Mouse (Mus musculus): ENCODE data around the gene Tnfrsf11a. TPM values are rescaled to one million over a fixed set of nuclear protein-coding genes. Genes with fewer than 3 reads are reported as not detected.

Gene Tnfrsf11a
- polyA plus RNA-seq, 1 experiment from 2014 or later = 0.51 TPM

DNA sequence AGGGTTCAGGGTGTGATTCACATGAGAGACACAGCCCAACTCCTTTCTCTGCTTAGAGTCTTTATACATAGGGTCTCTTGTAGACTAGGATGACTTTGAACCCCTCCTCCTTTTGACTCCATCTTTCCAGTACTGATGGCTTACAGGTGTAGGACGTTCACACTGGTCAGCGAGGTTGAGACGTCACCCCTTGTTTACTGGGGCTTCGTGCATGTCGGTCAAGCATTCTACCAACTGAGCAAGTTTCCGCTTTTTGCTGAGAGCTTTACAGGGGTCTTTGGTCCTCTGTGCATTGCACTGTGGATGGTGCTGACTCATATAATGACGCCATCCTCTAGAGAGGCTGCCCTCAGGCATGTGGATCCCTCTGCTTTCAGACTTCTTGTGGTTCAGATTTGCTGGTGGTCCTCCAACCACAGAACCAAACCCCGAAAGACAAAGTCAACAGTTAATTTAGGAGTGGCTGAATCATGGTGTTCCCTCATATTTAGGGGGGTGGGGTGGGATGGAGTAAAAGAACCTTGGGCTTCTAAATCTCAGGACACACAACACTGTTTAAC lies 47.3 kb downstream of the Tnfrsf11a start:
- ATAC-seq (replicated peaks; ENCODE audit: low FRiP score) (no peak), DNase-seq (ENCODE audit: low spot score) (no peak)
- 77% methylated on average over 8 of the region's 8 CpGs for WGBS
- Histone ChIP-seq H3K27me3 (replicated peaks; ENCODE audit: control insufficient read depth, insufficient read depth, low read length) (no peaks in the 10 kb centered on the region), H3K27ac (ENCODE audit: low read depth, low read length) (no peak overlapping the region), H3K36me3 (ENCODE audit: control insufficient read depth, insufficient read depth, low read length) (no peaks in the 10 kb centered on the region), H3K4me1 (replicated peaks; ENCODE audit: control insufficient read depth, insufficient read depth, low read length) (no peaks in the 10 kb centered on the region), H3K4me3 (ENCODE audit: low read depth, low read length) (no peak overlapping the region), H3K9me3 (ENCODE audit: control insufficient read depth, low read length) (no peaks in the 10 kb centered on the region), H3K9ac (ENCODE audit: low read depth, low read length) (no peak overlapping the region), H3K4me2 (no peak overlapping the region)

GRCm38 (mm10) chr1:105829171-105829570 lies 48.7 kb downstream of the Tnfrsf11a start:
- Histone ChIP-seq H3K9ac (ENCODE audit: low read depth, low read length) (no peak overlapping the region), H3K4me1 (replicated peaks; ENCODE audit: control insufficient read depth, insufficient read depth, low read length) (no peaks in the 10 kb centered on the region), H3K9me3 (ENCODE audit: control insufficient read depth, low read length) (no peaks in the 10 kb centered on the region), H3K4me2 (no peak overlapping the region), H3K4me3 (ENCODE audit: low read depth, low read length) (no peak overlapping the region), H3K27me3 (replicated peaks; ENCODE audit: control insufficient read depth, insufficient read depth, low read length) (no peaks in the 10 kb centered on the region), H3K36me3 (ENCODE audit: control insufficient read depth, insufficient read depth, low read length) (no peaks in the 10 kb centered on the region), H3K27ac (ENCODE audit: low read depth, low read length) (no peak overlapping the region)
- no peak for ATAC-seq (replicated peaks; ENCODE audit: low FRiP score)
- whole genome bisulfite sequencing = 80% methylated on average over 5 of the region's 5 CpGs
- no peak for DNase-seq (ENCODE audit: low spot score)

GRCm38 (mm10) chr1:105832784-105833183 lies 52.3 kb downstream of the Tnfrsf11a start:
- no peak for ATAC-seq (replicated peaks; ENCODE audit: low FRiP score)

GRCm38 (mm10) chr1:105842950-105843349 lies 62.4 kb downstream of the Tnfrsf11a start:
- no peak for ATAC-seq (replicated peaks; ENCODE audit: low FRiP score)
- Histone ChIP-seq H3K4me3 (ENCODE audit: low read depth, low read length) (no peak overlapping the region), H3K36me3 (ENCODE audit: control insufficient read depth, insufficient read depth, low read length) (no peaks in the 10 kb centered on the region), H3K9me3 (ENCODE audit: control insufficient read depth, low read length) (no peaks in the 10 kb centered on the region), H3K27me3 (replicated peaks; ENCODE audit: control insufficient read depth, insufficient read depth, low read length) (peaks cover 25% of the 10 kb centered on the region), H3K9ac (ENCODE audit: low read depth, low read length) (no peak overlapping the region), H3K27ac (ENCODE audit: low read depth, low read length) (no peak overlapping the region), H3K4me1 (replicated peaks; ENCODE audit: control insufficient read depth, insufficient read depth, low read length) (peaks cover 6% of the 10 kb centered on the region; the same call in 1 of the 2 replicates), H3K4me2 (no peak overlapping the region; the same call in 1 of the 2 replicates)
- DNase-seq (ENCODE audit: low spot score) = no peak
- WGBS = 29% methylated on average over 10 of the region's 10 CpGs

More at GRCm38 (mm10) chr1:105832784-105833183, 52.3 kb downstream of the Tnfrsf11a start:
- Histone ChIP-seq H3K27ac (ENCODE audit: low read depth, low read length) (no peak overlapping the region), H3K27me3 (replicated peaks; ENCODE audit: control insufficient read depth, insufficient read depth, low read length) (no peaks in the 10 kb centered on the region), H3K4me1 (replicated peaks; ENCODE audit: control insufficient read depth, insufficient read depth, low read length) (no peaks in the 10 kb centered on the region), H3K4me2 (no peak overlapping the region), H3K9ac (ENCODE audit: low read depth, low read length) (no peak overlapping the region), H3K9me3 (ENCODE audit: control insufficient read depth, low read length) (no peaks in the 10 kb centered on the region), H3K4me3 (ENCODE audit: low read depth, low read length) (no peak overlapping the region), H3K36me3 (ENCODE audit: control insufficient read depth, insufficient read depth, low read length) (no peaks in the 10 kb centered on the region)
- 81% methylated on average over 1 of the region's 1 CpGs for WGBS
- no peak for DNase-seq (ENCODE audit: low spot score)

DNA sequence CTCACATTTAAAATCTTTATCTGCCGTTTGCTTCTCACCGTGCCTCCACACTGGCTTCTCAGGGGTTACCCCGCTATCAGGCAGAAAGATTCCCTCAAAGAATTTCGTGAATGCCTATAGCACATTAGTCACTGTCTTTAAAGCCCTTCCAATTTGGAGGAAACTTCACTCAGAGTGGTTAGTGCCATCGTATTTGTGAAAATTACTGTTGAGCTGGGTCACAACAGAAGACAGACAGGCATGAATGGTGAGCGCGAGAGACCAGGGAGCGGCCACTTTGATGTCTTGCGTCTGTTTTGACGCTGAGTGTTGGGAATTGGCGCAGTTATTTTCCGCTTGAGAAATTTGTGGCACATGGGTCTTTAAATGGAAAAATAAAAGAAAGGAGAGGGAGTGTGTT lies 62.9 kb downstream of the Tnfrsf11a start:
- ATAC-seq (replicated peaks; ENCODE audit: low FRiP score) = no peak
- no peaks in the 10 kb centered on the region for H3K9me3 ChIP-seq (ENCODE audit: control insufficient read depth, low read length)
- no peak for DNase-seq (ENCODE audit: low spot score)
- H3K9ac ChIP-seq (ENCODE audit: low read depth, low read length) = no peak overlapping the region
- 6% methylated on average over 12 of the region's 12 CpGs for WGBS
- peaks cover 25% of the 10 kb centered on the region for H3K27me3 ChIP-seq (replicated peaks; ENCODE audit: control insufficient read depth, insufficient read depth, low read length)
- H3K4me1 ChIP-seq (replicated peaks; ENCODE audit: control insufficient read depth, insufficient read depth, low read length) = peaks cover 6% of the 10 kb centered on the region; the same call in 1 of the 2 replicates
- H3K36me3 ChIP-seq (ENCODE audit: control insufficient read depth, insufficient read depth, low read length) = no peaks in the 10 kb centered on the region
- no peak overlapping the region for H3K4me3 ChIP-seq (ENCODE audit: low read depth, low read length)
- H3K27ac ChIP-seq (ENCODE audit: low read depth, low read length) = no peak overlapping the region
- peak overlapping the region; percentile 28; the same call in 1 of the 2 replicates for H3K4me2 ChIP-seq

- no peak for ATAC-seq (replicated peaks; ENCODE audit: low FRiP score)
- Histone ChIP-seq H3K36me3 (ENCODE audit: control insufficient read depth, insufficient read depth, low read length) (no peaks in the 10 kb centered on the region), H3K4me2 (no peak overlapping the region), H3K9me3 (ENCODE audit: control insufficient read depth, low read length) (no peaks in the 10 kb centered on the region), H3K9ac (ENCODE audit: low read depth, low read length) (no peak overlapping the region), H3K27me3 (replicated peaks; ENCODE audit: control insufficient read depth, insufficient read depth, low read length) (peaks cover 25% of the 10 kb centered on the region), H3K4me1 (replicated peaks; ENCODE audit: control insufficient read depth, insufficient read depth, low read length) (peaks cover 6% of the 10 kb centered on the region; the same call in 1 of the 2 replicates), H3K27ac (ENCODE audit: low read depth, low read length) (no peak overlapping the region), H3K4me3 (ENCODE audit: low read depth, low read length) (no peak overlapping the region)
- WGBS = 2% methylated on average over 2 of the region's 2 CpGs
- DNase-seq (ENCODE audit: low spot score) = no peak
Measured at GRCm38 (mm10) chr1:105843856-105844255, 63.3 kb downstream of the Tnfrsf11a start.

GRCm38 (mm10) chr1:105844341-105845006 lies 64.0 kb downstream of the Tnfrsf11a start:
- no peaks in the 10 kb centered on the region for H3K9me3 ChIP-seq (ENCODE audit: control insufficient read depth, low read length)
- peaks cover 6% of the 10 kb centered on the region; the same call in 1 of the 2 replicates for H3K4me1 ChIP-seq (replicated peaks; ENCODE audit: control insufficient read depth, insufficient read depth, low read length)
- peak overlapping the region; percentile 46 for H3K4me2 ChIP-seq
- H3K9ac ChIP-seq (ENCODE audit: low read depth, low read length) = no peak overlapping the region
- no peaks in the 10 kb centered on the region for H3K36me3 ChIP-seq (ENCODE audit: control insufficient read depth, insufficient read depth, low read length)
- no peak for DNase-seq (ENCODE audit: low spot score)
- 16% methylated on average over 28 of the region's 28 CpGs for WGBS
- ATAC-seq (replicated peaks; ENCODE audit: low FRiP score) = no peak; the same call in 1 of the 2 replicates
- no peak overlapping the region for H3K27ac ChIP-seq (ENCODE audit: low read depth, low read length)
- H3K27me3 ChIP-seq (replicated peaks; ENCODE audit: control insufficient read depth, insufficient read depth, low read length) = peaks cover 25% of the 10 kb centered on the region
- peak overlapping the region; percentile 15; the same call in 1 of the 2 replicates for H3K4me3 ChIP-seq (ENCODE audit: low read depth, low read length)

DNA sequence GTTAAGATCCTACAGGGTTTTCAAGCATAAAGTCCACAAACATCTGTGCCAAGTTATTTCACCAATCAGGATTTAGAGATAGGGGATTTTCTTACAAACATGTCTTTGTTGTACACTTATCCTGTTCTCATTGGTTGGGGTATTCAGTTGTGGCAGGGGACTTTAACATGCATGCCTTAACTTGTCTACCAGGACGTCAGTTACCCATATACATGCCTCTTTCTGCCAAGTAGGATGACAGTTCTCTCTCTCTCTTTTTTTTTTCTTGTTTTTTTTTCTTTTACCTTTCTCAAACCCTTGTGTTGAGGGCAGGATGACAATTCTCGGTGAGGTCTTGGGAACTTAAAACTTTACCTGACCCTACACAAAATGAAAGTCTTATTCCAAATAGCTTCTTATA lies 65.9 kb downstream of the Tnfrsf11a start:
- H3K9me3 ChIP-seq (ENCODE audit: control insufficient read depth, low read length) = no peaks in the 10 kb centered on the region
- peaks cover 11% of the 10 kb centered on the region for H3K4me1 ChIP-seq (replicated peaks; ENCODE audit: control insufficient read depth, insufficient read depth, low read length)
- H3K4me3 ChIP-seq (ENCODE audit: low read depth, low read length) = no peak overlapping the region
- no peaks in the 10 kb centered on the region for H3K36me3 ChIP-seq (ENCODE audit: control insufficient read depth, insufficient read depth, low read length)
- peaks cover 25% of the 10 kb centered on the region for H3K27me3 ChIP-seq (replicated peaks; ENCODE audit: control insufficient read depth, insufficient read depth, low read length)
- H3K9ac ChIP-seq (ENCODE audit: low read depth, low read length) = no peak overlapping the region
- H3K27ac ChIP-seq (ENCODE audit: low read depth, low read length) = no peak overlapping the region
- 73% methylated on average over 2 of the region's 2 CpGs for WGBS
- no peak for ATAC-seq (replicated peaks; ENCODE audit: low FRiP score)
- no peak for DNase-seq (ENCODE audit: low spot score)
- H3K4me2 ChIP-seq = no peak overlapping the region

- H3K9me3 ChIP-seq (ENCODE audit: control insufficient read depth, low read length) = no peaks in the 10 kb centered on the region
- WGBS = 81% methylated on average over 8 of the region's 8 CpGs
- H3K36me3 ChIP-seq (ENCODE audit: control insufficient read depth, insufficient read depth, low read length) = no peaks in the 10 kb centered on the region
- peaks cover 14% of the 10 kb centered on the region for H3K27me3 ChIP-seq (replicated peaks; ENCODE audit: control insufficient read depth, insufficient read depth, low read length)
- no peak overlapping the region for H3K4me2 ChIP-seq
- H3K9ac ChIP-seq (ENCODE audit: low read depth, low read length) = no peak overlapping the region
- DNase-seq (ENCODE audit: low spot score) (no peak), ATAC-seq (replicated peaks; ENCODE audit: low FRiP score) (no peak)
- H3K27ac ChIP-seq (ENCODE audit: low read depth, low read length) = no peak overlapping the region
- no peak overlapping the region for H3K4me3 ChIP-seq (ENCODE audit: low read depth, low read length)
- peaks cover 11% of the 10 kb centered on the region for H3K4me1 ChIP-seq (replicated peaks; ENCODE audit: control insufficient read depth, insufficient read depth, low read length)
Measured at GRCm38 (mm10) chr1:105848806-105849205, 68.3 kb downstream of the Tnfrsf11a start.
